In the genomic region with DNA sequence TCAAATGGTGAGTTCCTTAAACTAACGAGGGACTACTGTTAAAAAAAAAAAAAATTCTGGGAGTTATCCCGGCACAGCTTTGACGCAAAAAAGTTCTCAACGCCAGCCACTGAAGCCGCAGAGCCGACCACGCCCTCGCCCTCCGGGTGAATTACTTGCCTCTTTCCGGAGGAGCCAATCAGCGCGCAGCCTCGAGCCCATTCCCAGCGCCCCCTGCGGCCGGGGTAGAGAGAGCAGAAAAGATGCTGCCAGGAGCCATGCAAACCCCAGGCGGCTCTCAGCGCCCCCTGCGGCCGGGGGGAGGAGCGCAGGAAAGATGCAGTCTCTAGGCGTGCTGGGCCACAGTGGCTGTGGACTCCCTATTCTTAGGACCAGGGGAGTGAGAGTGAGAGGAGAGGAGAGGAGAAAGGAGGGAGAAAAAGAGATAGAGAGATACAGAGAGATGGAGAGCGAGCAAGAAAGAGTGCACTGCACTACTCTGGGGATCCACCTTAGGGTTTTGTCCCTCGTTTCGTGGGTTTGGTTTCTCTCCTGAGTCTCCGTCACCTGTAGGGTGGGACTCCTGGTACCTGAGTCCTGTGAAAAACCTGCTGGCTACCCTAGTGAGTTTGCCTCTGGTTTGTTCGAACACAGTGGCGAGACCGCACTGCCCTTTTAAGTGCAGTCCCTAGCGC, we compare ENCODE assay signal across 7 mouse cellular contexts. TPM values are rescaled to one million over a fixed set of nuclear protein-coding genes. Genes with fewer than 3 reads are reported as not detected.
A peak's percentile ranks its signal among the peaks of the same experiment; 100 is the strongest.
DNase-seq lines count a peak whose midpoint lies in the region; ATAC-seq and TF ChIP-seq lines count a peak whose summit lies in the region.

No protein-coding gene starts in this region.

- H3K27ac ChIP-seq in intestine, postnatal 0 days (ENCODE audit: low read depth, low read length): peak overlapping the region; percentile 81
- peak overlapping the region; percentile 63; the same call in 1 of the 2 replicates for H3K27ac ChIP-seq in midbrain, embryonic 12.5 days (replicated peaks)
- H3K27ac ChIP-seq in small intestine, adult 2 months (ENCODE audit: insufficient read depth, low read depth, low read length): peak overlapping the region; percentile 69

- no peak for TF ChIP-seq POLR2A in small intestine, adult 2 months (IDR thresholded peaks at IDR 0.05; ENCODE audit: low read depth, low read length)

- H3K9ac ChIP-seq in intestine, postnatal 0 days (ENCODE audit: low read depth, low read length): no peak overlapping the region
- H3K9ac ChIP-seq in midbrain, embryonic 12.5 days (replicated peaks): no peak overlapping the region; the same call in 1 of the 2 replicates

- peak; percentile 89 for ATAC-seq in intestine, postnatal 0 days
- ATAC-seq in midbrain, embryonic 12.5 days (ENCODE audit: low FRiP score, low read depth): peak; percentile 53

- peak; percentile 79 for DNase-seq in adrenal gland, adult 8-10 months
- peak; percentile 93 for DNase-seq in embryo, embryonic 9.5 days (ENCODE audit: extremely low spot score)
- DNase-seq in gastrocnemius, postnatal 4 days (ENCODE audit: low spot score in 2 of 2): peak; percentile 61 to 77
- peak; percentile 70 for DNase-seq in left cerebral cortex, postnatal 4 days

- H3K9me3 ChIP-seq in intestine, postnatal 0 days (ENCODE audit: control insufficient read depth): no peaks in the 10 kb centered on the region
- no peaks in the 10 kb centered on the region for H3K9me3 ChIP-seq in midbrain, embryonic 12.5 days

- no peaks in the 10 kb centered on the region; the same call in none of the 2 replicates for H3K4me1 ChIP-seq in intestine, postnatal 0 days (replicated peaks; ENCODE audit: control insufficient read depth, insufficient read depth, low read length)
- H3K4me1 ChIP-seq in midbrain, embryonic 12.5 days: peaks cover 18% of the 10 kb centered on the region
- H3K4me1 ChIP-seq in small intestine, adult 2 months (ENCODE audit: control insufficient read depth, insufficient read depth, insufficient read length, low read length): peaks cover 2% of the 10 kb centered on the region; the same call in 1 of the 2 replicates

- no peaks in the 10 kb centered on the region for H3K27me3 ChIP-seq in intestine, postnatal 0 days (replicated peaks; ENCODE audit: control insufficient read depth, insufficient read depth, low read length)
- no peaks in the 10 kb centered on the region for H3K27me3 ChIP-seq in midbrain, embryonic 12.5 days
- H3K27me3 ChIP-seq in small intestine, adult 2 months (ENCODE audit: control insufficient read depth, insufficient read depth, low read length): no peaks in the 10 kb centered on the region

- TF ChIP-seq CTCF in intestine, postnatal 0 days (IDR thresholded peaks at IDR 0.05; ENCODE audit: low read depth): peak; percentile 98
- TF ChIP-seq CTCF in small intestine, adult 2 months (IDR thresholded peaks at IDR 0.05; ENCODE audit: extremely low read depth, insufficient read length, insufficient replicate concordance, low read depth, low read length): peak; percentile 95

- under 1% methylated on average over 30 of the region's 30 CpGs for WGBS in intestine, postnatal 0 days
- 2% methylated on average over 30 of the region's 30 CpGs for WGBS in midbrain, embryonic 12.5 days
- under 1% methylated on average over 30 of the region's 30 CpGs for WGBS in small intestine, adult 2 months

- peak overlapping the region; percentile 84 for H3K4me3 ChIP-seq in intestine, postnatal 0 days (ENCODE audit: low read depth, low read length)
- peak overlapping the region; percentile 74 for H3K4me3 ChIP-seq in midbrain, embryonic 12.5 days
- peak overlapping the region; percentile 53 for H3K4me3 ChIP-seq in small intestine, adult 2 months (ENCODE audit: low read depth, low read length)

- intact Hi-C loops in left cerebral cortex, postnatal 4 days (cut with DNase I): loop anchor here (5.0 kb wide), 1 partner anchor 45 kb away; no protein-coding TSS in a partner anchor

- H3K4me2 ChIP-seq in intestine, postnatal 0 days (replicated peaks; ENCODE audit: low read depth): peak overlapping the region; percentile 77
- H3K4me2 ChIP-seq in midbrain, embryonic 12.5 days (replicated peaks): peak overlapping the region; percentile 71

- H3K36me3 ChIP-seq in intestine, postnatal 0 days (ENCODE audit: control insufficient read depth, insufficient read depth): no peaks in the 10 kb centered on the region
- no peaks in the 10 kb centered on the region for H3K36me3 ChIP-seq in midbrain, embryonic 12.5 days
- H3K36me3 ChIP-seq in small intestine, adult 2 months (ENCODE audit: control insufficient read depth, insufficient read depth, low read length): no peaks in the 10 kb centered on the region

RNA-seq across cellular contexts. Expression of a gene that starts 0.4 kb away (rescaled TPM):
- total RNA-seq in adrenal gland, adult 8-10 months (2022): 1 to 10 TPM in 3 of 4 experiments, under 1 TPM in 1; 0.99 to 2.1 (median 1.1) TPM
- under 1 TPM; 0.05 to 0.15 TPM for total RNA-seq in gastrocnemius, postnatal 4 days (2021)
- polyA plus RNA-seq in intestine, postnatal 0 days (2015; fragmentation: Nextera tagmentation; extraction: Ambion mirVana): 0.38 TPM in 2 replicates
- 1 to 10 TPM in 1 of 2 experiments, under 1 TPM in 1; 0.85 to 1.6 TPM for total RNA-seq in left cerebral cortex, postnatal 4 days (2021)
- 0.52 and 0.54 TPM in 2 replicates for polyA plus RNA-seq in midbrain, embryonic 12.5 days (2016; fragmentation: Nextera tagmentation; extraction: Ambion mirVana)
- polyA plus RNA-seq in small intestine, adult 2 months (2012; rRNA removed): 0.09 and 0.10 TPM in 2 replicates

RNA-seq across cellular contexts. Expression of a gene that starts 0.5 kb away (rescaled TPM):
- total RNA-seq in adrenal gland, adult 8-10 months (2022): 100 to 1,000 TPM; 229 to 290 (median 261) TPM
- 10 to 100 TPM; 58.5 to 64.0 TPM for total RNA-seq in gastrocnemius, postnatal 4 days (2021)
- 73.2 and 76.1 TPM in 2 replicates for polyA plus RNA-seq in intestine, postnatal 0 days (2015; fragmentation: Nextera tagmentation; extraction: Ambion mirVana)
- 10 to 100 TPM; 77.2 to 81.3 TPM for total RNA-seq in left cerebral cortex, postnatal 4 days (2021)
- polyA plus RNA-seq in midbrain, embryonic 12.5 days (2016; fragmentation: Nextera tagmentation; extraction: Ambion mirVana): 58.0 and 61.7 TPM in 2 replicates
- 58.2 and 102 TPM in 2 replicates for polyA plus RNA-seq in small intestine, adult 2 months (2012; rRNA removed)

Comparison
In these comparisons a context has a peak if more than half of its experiments do, and no peak if none do; other contexts are left out.
1. Peak in every context shown above with its lines: DNase-seq, ATAC-seq, H3K4me3 ChIP-seq and H3K27ac ChIP-seq.